Mouse (Mus musculus) heart, embryonic 16.5 days (tissue): ENCODE data around the gene Ints7. TPM values are rescaled to one million over a fixed set of nuclear protein-coding genes. Genes with fewer than 3 reads are reported as not detected.

Experiments
- ATAC-seq: fragments of 200-750 bp; cut with Nextera tagmentation; replicated peaks from 2 replicates; pipeline ENCODE4 v1.8.0; 2017; ENCODE audit warnings: moderate number of reproducible peaks; ENCODE audit not compliant: insufficient read depth, low FRiP score; ENCODE audit errors: extremely low read depth
- H3K27ac ChIP-seq: fragments of 300-500 bp; sonication (generic); 2 replicates; pipeline ENCODE4 v1.5.1; 2014; ENCODE audit warnings: mild to moderate bottlenecking, low read length, control low read depth, moderate library complexity
- H3K27me3 ChIP-seq: fragments of 300-500 bp; sonication (generic); 2 replicates; pipeline ENCODE4 v1.6.1; 2014; ENCODE audit warnings: low read length, mixed read lengths; ENCODE audit not compliant: control insufficient read depth, insufficient read depth
- H3K36me3 ChIP-seq: fragments of 300-500 bp; sonication (generic); 2 replicates; pipeline ENCODE4 v1.6.1; 2014; ENCODE audit not compliant: control insufficient read depth, insufficient read depth
- H3K4me1 ChIP-seq: fragments of 300-500 bp; sonication (generic); 2 replicates; pipeline ENCODE4 v1.6.1; 2014; ENCODE audit warnings: low read length, mixed read lengths; ENCODE audit not compliant: control insufficient read depth, insufficient read depth
- H3K4me2 ChIP-seq: fragments of 300-500 bp; sonication (generic); 2 replicates; pipeline ENCODE4 v1.6.1; 2014; ENCODE audit warnings: low read depth, mild to moderate bottlenecking, control low read depth, low read length
- H3K4me3 ChIP-seq: fragments of 300-500 bp; sonication (generic); 2 replicates; pipeline ENCODE4 v1.5.1; 2014; ENCODE audit warnings: mild to moderate bottlenecking, control low read depth, low read length
- H3K9ac ChIP-seq: fragments of 300-500 bp; sonication (generic); 2 replicates; pipeline ENCODE4 v1.6.1; 2014; ENCODE audit warnings: low read length, control low read depth
- H3K9me3 ChIP-seq: fragments of 300-500 bp; sonication (generic); replicated peaks from 2 replicates; pipeline ENCODE4 v1.6.1; 2016; ENCODE audit warnings: low read length; ENCODE audit not compliant: control insufficient read depth
- WGBS: fragments of 180-500 bp; shearing (Covaris S2); extraction: QIAGEN DNeasy Blood & Tissue Kit; methylation state at CpG from one replicate; pipeline ENCODE4 v1.1.7; 2014; 5-methylcytosine and 5-hydroxymethylcytosine counted together
- polyA plus RNA-seq: library from polyadenylated mRNA; unstranded; fragments of >200 nt; fragmentation: Nextera tagmentation; extraction: Ambion mirVana; gene quantifications from 2 replicates; pipeline ENCODE4 v1.2.1, GENCODE M21; 2015

Ints7 gene
- polyA plus RNA-seq, 1 experiment from 2014 or later, result 35.4 TPM

GRCm38 (mm10) chr1:191543747-191544146 lies 31.7 kb upstream of the Ints7 start:
- ATAC-seq, result no peak
- Histone ChIP-seq H3K27me3 (no peaks in the 10 kb centered on the region), H3K4me3 (no peak overlapping the region), H3K9me3 (no peaks in the 10 kb centered on the region), H3K4me2 (no peak overlapping the region), H3K4me1 (peaks cover 13% of the 10 kb centered on the region), H3K27ac (peak overlapping the region; percentile 57), H3K9ac (no peak overlapping the region), H3K36me3 (peaks cover 17% of the 10 kb centered on the region)
- 46% methylated on average over 3 of the region's 3 CpGs for WGBS

GRCm38 (mm10) chr1:191550786-191551185 lies 24.6 kb upstream of the Ints7 start:
- Histone ChIP-seq H3K9ac (no peak overlapping the region), H3K27ac (peak overlapping the region; percentile 65), H3K4me3 (no peak overlapping the region), H3K4me2 (peak overlapping the region; percentile 17; the same call in 1 of the 2 replicates), H3K9me3 (no peaks in the 10 kb centered on the region), H3K27me3 (no peaks in the 10 kb centered on the region), H3K4me1 (peaks cover 2% of the 10 kb centered on the region), H3K36me3 (peaks cover 15% of the 10 kb centered on the region)
- ATAC-seq, result no peak; the same call in 1 of the 2 replicates
- 28% methylated on average over 4 of the region's 4 CpGs for WGBS

GRCm38 (mm10) chr1:191557109-191557508 lies 18.3 kb upstream of the Ints7 start:
- Histone ChIP-seq H3K4me2 (no peak overlapping the region), H3K9me3 (no peaks in the 10 kb centered on the region), H3K9ac (no peak overlapping the region), H3K4me3 (no peak overlapping the region), H3K4me1 (no peaks in the 10 kb centered on the region), H3K27ac (no peak overlapping the region), H3K27me3 (no peaks in the 10 kb centered on the region), H3K36me3 (peaks cover 16% of the 10 kb centered on the region; the same call in 1 of the 2 replicates)
- WGBS, result 61% methylated on average over 8 of the region's 8 CpGs
- ATAC-seq, result peak; percentile 55; the same call in 1 of the 2 replicates

GRCm38 (mm10) chr1:191559779-191560178 lies 15.7 kb upstream of the Ints7 start:
- H3K36me3 ChIP-seq, result peaks cover 9% of the 10 kb centered on the region; the same call in 1 of the 2 replicates
- no peak overlapping the region for H3K4me2 ChIP-seq
- WGBS, result 67% methylated on average over 5 of the region's 5 CpGs
- no peak overlapping the region for H3K4me3 ChIP-seq
- H3K27me3 ChIP-seq, result no peaks in the 10 kb centered on the region
- no peak; the same call in 1 of the 2 replicates for ATAC-seq
- no peaks in the 10 kb centered on the region for H3K4me1 ChIP-seq
- no peaks in the 10 kb centered on the region for H3K9me3 ChIP-seq
- no peak overlapping the region for H3K9ac ChIP-seq
- no peak overlapping the region for H3K27ac ChIP-seq

DNA sequence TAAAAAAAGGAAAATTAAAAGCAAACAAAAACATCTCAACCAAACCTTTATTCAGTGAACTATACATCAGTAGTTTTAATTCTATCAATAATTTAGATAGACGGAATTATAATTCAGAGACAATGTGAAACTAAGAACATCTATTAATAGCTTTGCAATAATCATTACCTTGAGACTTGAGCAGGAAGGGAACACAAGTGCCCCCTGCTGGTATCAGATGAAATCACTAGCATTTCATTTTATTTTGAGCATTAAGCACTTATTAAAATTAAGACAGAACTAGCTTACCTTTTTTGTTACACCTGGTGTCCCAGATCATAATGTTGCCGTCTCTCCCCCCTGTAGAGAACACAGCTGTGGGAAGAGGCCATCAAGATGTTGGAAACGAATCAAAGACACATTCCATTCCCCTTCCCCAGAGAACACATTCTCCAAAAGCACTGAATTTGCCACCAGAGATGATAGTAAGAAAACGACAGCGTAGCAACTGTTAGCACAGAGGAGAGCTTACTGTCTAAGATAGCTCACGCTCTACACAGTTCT lies 12.5 kb upstream of the Ints7 start:
- WGBS, result 41% methylated on average over 6 of the region's 6 CpGs
- no peak for ATAC-seq
- Histone ChIP-seq H3K4me1 (no peaks in the 10 kb centered on the region), H3K27ac (no peak overlapping the region), H3K27me3 (no peaks in the 10 kb centered on the region), H3K9ac (no peak overlapping the region), H3K4me2 (no peak overlapping the region), H3K9me3 (no peaks in the 10 kb centered on the region), H3K36me3 (peaks cover 9% of the 10 kb centered on the region; the same call in 1 of the 2 replicates), H3K4me3 (no peak overlapping the region)

DNA sequence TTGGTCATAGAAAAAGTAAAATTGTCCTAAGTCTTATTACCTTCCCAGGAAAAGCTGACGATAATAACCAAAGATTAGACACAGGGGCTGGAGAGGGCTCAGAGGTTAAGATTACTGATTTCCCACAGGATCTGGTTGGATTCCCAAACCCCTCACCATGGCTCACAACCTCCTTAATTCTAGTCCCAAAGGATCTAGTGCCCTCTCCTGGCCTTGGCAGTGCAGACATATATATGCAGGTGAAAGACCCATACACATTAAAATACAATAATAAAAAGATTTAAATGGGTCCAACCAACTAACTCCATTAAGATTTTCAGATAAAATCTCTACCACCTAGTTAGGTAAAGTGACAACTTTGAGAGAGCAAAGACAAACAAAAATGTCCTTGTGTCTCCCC lies 7.6 kb upstream of the Ints7 start:
- no peak overlapping the region for H3K27ac ChIP-seq
- H3K36me3 ChIP-seq, result peaks cover 6% of the 10 kb centered on the region; the same call in 1 of the 2 replicates
- H3K9ac ChIP-seq, result no peak overlapping the region
- ATAC-seq, result no peak
- H3K4me2 ChIP-seq, result no peak overlapping the region
- H3K4me3 ChIP-seq, result no peak overlapping the region
- H3K4me1 ChIP-seq, result 0 out of 2 replicates have a peak, but pooled peaks cover 4% of the 10 kb centered on the region
- H3K9me3 ChIP-seq, result no peaks in the 10 kb centered on the region
- 74% methylated on average over 1 of the region's 1 CpGs for WGBS
- no peaks in the 10 kb centered on the region for H3K27me3 ChIP-seq

- no peak overlapping the region for H3K4me3 ChIP-seq
- H3K27ac ChIP-seq, result no peak overlapping the region
- ATAC-seq, result no peak
- WGBS, result 94% methylated on average over 2 of the region's 2 CpGs
- 0 out of 2 replicates have a peak, but pooled peaks cover 6% of the 10 kb centered on the region for H3K4me1 ChIP-seq
- no peaks in the 10 kb centered on the region for H3K9me3 ChIP-seq
- no peak overlapping the region for H3K9ac ChIP-seq
- H3K27me3 ChIP-seq, result no peaks in the 10 kb centered on the region
- H3K36me3 ChIP-seq, result peaks cover 6% of the 10 kb centered on the region; the same call in 1 of the 2 replicates
- H3K4me2 ChIP-seq, result no peak overlapping the region
Observed at GRCm38 (mm10) chr1:191569625-191570024, 5.8 kb upstream of the Ints7 start.

DNA sequence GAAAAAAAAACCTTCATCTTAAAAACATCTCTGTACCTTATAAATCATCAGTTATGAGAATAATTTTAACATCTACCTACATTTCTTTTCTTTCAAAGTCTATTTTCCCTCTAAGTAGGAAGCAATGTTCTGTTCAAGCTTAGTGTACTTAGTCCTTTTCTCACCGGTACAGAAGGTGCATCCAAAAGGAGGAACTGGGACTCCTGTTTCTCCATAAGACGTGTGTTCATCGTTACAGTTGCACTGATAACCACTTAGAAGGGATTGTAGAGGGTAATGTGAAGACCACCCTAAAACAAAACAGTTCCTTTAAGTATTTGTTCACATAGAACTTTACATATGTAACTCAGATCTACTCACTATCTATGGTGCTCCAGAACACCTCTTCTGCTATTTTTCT lies 5.0 kb upstream of the Ints7 start:
- Histone ChIP-seq H3K27me3 (no peaks in the 10 kb centered on the region), H3K27ac (no peak overlapping the region), H3K9me3 (no peaks in the 10 kb centered on the region), H3K4me2 (no peak overlapping the region), H3K9ac (no peak overlapping the region), H3K36me3 (peaks cover 6% of the 10 kb centered on the region; the same call in 1 of the 2 replicates), H3K4me3 (no peak overlapping the region), H3K4me1 (0 out of 2 replicates have a peak, but pooled peaks cover 6% of the 10 kb centered on the region)
- ATAC-seq, result no peak
- 83% methylated on average over 3 of the region's 3 CpGs for WGBS

DNA sequence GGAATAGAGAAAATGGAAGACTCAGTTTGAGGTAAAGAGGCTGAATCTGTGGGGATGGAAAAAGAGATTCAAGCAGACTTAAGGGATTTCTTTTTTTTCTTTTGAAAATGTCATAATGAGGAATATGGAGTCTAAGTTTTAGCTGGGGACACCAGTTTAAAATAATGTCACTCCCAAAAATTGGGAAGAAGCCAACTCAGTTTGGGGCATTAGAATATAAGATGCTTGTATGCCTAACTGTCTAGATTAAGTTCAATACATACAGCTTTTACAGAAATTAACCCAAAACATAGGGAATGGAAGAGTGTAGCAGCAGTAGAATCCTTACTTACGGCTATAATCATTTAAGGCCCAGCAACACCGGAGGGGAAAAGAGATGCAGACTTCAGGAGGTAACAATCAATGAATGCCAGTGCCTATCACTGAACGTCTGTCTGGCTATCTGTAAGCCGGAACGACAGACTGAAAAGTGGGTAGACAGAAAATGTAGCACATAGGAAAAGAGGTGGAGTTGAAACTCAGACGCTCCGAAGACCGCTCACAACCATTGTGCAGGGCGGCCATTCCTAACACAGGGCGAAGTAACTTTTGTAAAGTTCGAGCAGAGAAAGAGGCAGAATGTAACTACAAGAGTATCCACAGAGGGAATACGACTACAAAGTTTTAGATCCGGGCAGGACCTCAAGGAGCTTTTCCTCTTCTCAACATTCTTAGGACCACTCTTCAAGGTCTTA lies 1.4 kb upstream of the Ints7 start:
- ATAC-seq, result no peak
- Histone ChIP-seq H3K27ac (peak overlapping the region; percentile 92), H3K27me3 (no peaks in the 10 kb centered on the region), H3K9ac (peak overlapping the region; percentile 88), H3K4me3 (peak overlapping the region; percentile 94), H3K4me1 (peaks cover 25% of the 10 kb centered on the region), H3K9me3 (no peaks in the 10 kb centered on the region), H3K4me2 (peak overlapping the region; percentile 75), H3K36me3 (0 out of 2 replicates have a peak, but pooled peaks cover 3% of the 10 kb centered on the region)
- whole genome bisulfite sequencing, result under 1% methylated on average over 13 of the region's 13 CpGs
